Mouse (Mus musculus) liver, adult 2 months (tissue): ENCODE results near the gene Lrrd1.
"Not testable (repeated sequence)": the region's sequence is repeated elsewhere in the genome, so short reads cannot be mapped to it uniquely, and the experiment has no call there.

Experiments
- CTCF ChIP-seq: fragments of 200-500 bp; IDR thresholded peaks from 2 replicates; pipeline ENCODE4 v1.5.1; 2011; ENCODE audit warnings: low read depth, low read length, control low read depth
- POLR2A ChIP-seq: fragments of 200-500 bp; IDR thresholded peaks from 2 replicates; pipeline ENCODE4 v1.6.1; 2011; ENCODE audit warnings: low read length, control low read depth; ENCODE audit not compliant: insufficient read depth; ENCODE audit errors: extremely low read depth

- not testable (repeated sequence) for TF ChIP-seq CTCF, POLR2A
These were observed 46.3 kb upstream of the Lrrd1 start for GRCm38 (mm10) chr5:3798656-3799055.
